Mouse (Mus musculus) stomach, embryonic 16.5 days (tissue): ENCODE results near the gene Atxn1. TPM values are rescaled to one million over a fixed set of nuclear protein-coding genes. Genes with fewer than 3 reads are reported as not detected.

ENCODE experiments used
- ATAC-seq: fragments of 200-750 bp; cut with Nextera tagmentation; 2 replicates; pipeline ENCODE4 v1.8.0; 2017; ENCODE audit warnings: moderate number of reproducible peaks, moderate TSS enrichment; ENCODE audit not compliant: insufficient read depth, low FRiP score
- H3K27ac ChIP-seq: fragments of 300-500 bp; sonication (generic); 2 replicates; pipeline ENCODE4 v1.5.1; 2014; ENCODE audit warnings: low read length
- H3K27me3 ChIP-seq: fragments of 300-500 bp; sonication (generic); 2 replicates; pipeline ENCODE4 v1.6.1; 2014; ENCODE audit warnings: low read length, control low read depth, mixed read lengths; ENCODE audit not compliant: control insufficient read depth, insufficient read depth
- H3K36me3 ChIP-seq: fragments of 300-500 bp; sonication (generic); 2 replicates; pipeline ENCODE4 v1.6.1; 2014; ENCODE audit warnings: low read length; ENCODE audit not compliant: control insufficient read depth, insufficient read depth
- H3K4me1 ChIP-seq: fragments of 300-500 bp; sonication (generic); 2 replicates; pipeline ENCODE4 v1.6.1; 2014; ENCODE audit warnings: low read length, control low read depth, mixed read lengths; ENCODE audit not compliant: control insufficient read depth, insufficient read depth
- H3K4me2 ChIP-seq: fragments of 300-500 bp; sonication (generic); 2 replicates; pipeline ENCODE4 v1.6.1; 2014; ENCODE audit warnings: low read depth, low read length, mixed read lengths
- H3K4me3 ChIP-seq: fragments of 300-500 bp; sonication (generic); replicated peaks from 2 replicates; pipeline ENCODE4 v1.5.1; 2014; ENCODE audit warnings: mild to moderate bottlenecking, low read length
- H3K9ac ChIP-seq: fragments of 300-500 bp; sonication (generic); 2 replicates; pipeline ENCODE4 v1.6.1; 2014; ENCODE audit warnings: low read length
- H3K9me3 ChIP-seq: fragments of 300-500 bp; sonication (generic); replicated peaks from 2 replicates; pipeline ENCODE4 v1.6.1; 2016; ENCODE audit warnings: low read length, control low read depth; ENCODE audit not compliant: control insufficient read depth
- WGBS: fragments of 180-500 bp; shearing (Covaris S2); extraction: QIAGEN DNeasy Blood & Tissue Kit; methylation state at CpG from one replicate; pipeline ENCODE4 v1.1.7; 2014; 5-methylcytosine and 5-hydroxymethylcytosine counted together
- polyA plus RNA-seq: library from polyadenylated mRNA; unstranded; fragments of >200 nt; fragmentation: Nextera tagmentation; extraction: Ambion mirVana; gene quantifications from 2 replicates; pipeline ENCODE4 v1.2.1, GENCODE M21; 2015

The Atxn1 gene
- polyA plus RNA-seq, 1 experiment from 2014 or later, result 7.8 TPM

DNA sequence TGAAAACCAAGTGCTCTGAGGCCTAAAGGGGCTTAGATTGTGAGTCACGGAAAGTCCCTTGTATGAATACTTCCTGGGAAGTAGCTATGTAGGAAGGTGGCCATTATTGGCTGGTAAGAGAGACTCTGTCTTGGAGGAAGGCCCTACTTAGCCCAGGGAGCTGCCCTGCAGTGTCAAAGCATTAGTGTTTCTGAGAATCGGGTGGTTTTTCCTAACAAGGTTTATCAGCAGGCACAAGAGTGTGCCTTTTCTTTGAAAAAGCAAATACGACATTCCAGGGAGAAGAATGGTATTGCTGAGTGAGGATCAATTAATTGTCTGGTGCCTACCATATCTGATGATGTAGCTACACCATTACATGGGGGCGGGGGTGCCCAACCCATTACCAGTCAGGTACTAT is 417.9 kb downstream of the Atxn1 start:
- 67% methylated on average over 4 of the region's 4 CpGs for WGBS
- Histone ChIP-seq H3K4me1 (no peaks in the 10 kb centered on the region; the same call in 1 of the 2 replicates), H3K9ac (no peak overlapping the region), H3K36me3 (no peaks in the 10 kb centered on the region), H3K27me3 (no peaks in the 10 kb centered on the region), H3K9me3 (no peaks in the 10 kb centered on the region), H3K4me3 (no peak overlapping the region), H3K4me2 (no peak overlapping the region), H3K27ac (no peak overlapping the region)
- no peak for ATAC-seq

DNA sequence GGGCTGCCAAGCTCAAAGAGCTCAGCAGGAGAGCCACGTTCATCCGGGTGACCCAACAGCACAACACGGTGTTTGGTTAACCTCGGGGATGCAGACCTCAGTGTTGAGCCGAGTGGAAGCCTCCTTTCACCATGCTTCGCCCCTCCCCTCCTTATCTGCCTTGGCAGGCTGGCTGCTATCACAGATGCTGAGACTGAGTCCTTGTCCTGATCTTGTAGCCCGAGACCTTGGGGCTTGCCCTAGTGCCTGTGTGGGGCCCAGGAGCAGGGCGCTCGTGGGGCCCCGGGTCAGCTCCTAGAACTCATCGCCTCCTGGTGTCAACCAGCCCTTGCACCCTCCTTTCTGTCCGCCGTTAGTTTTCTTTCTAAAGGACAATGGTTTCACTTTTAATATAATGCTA is 418.8 kb downstream of the Atxn1 start:
- Histone ChIP-seq H3K36me3 (no peaks in the 10 kb centered on the region), H3K9me3 (no peaks in the 10 kb centered on the region), H3K4me2 (no peak overlapping the region), H3K4me1 (no peaks in the 10 kb centered on the region; the same call in 1 of the 2 replicates), H3K27ac (no peak overlapping the region), H3K4me3 (no peak overlapping the region), H3K9ac (no peak overlapping the region), H3K27me3 (no peaks in the 10 kb centered on the region)
- 73% methylated on average over 13 of the region's 13 CpGs for WGBS
- no peak for ATAC-seq

DNA sequence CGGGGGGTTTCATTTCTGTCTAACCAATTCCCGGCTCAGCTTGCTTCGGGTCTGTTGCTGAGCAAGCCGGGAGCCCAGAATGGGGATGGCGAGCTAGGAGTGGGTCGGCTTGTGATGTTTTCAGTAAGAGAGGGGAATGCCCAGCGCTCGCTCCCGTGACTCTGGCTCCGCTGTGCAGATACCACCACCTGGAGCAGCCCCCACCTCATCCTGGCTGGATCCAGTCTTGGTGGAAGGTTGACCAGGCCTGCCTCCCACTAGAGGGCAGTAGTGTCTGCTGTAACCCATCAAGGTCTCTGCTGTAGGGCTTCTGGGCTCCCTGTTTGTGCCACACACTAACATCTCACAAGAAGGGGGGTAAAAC is 425.6 kb downstream of the Atxn1 start:
- no peaks in the 10 kb centered on the region for H3K27me3 ChIP-seq
- H3K9ac ChIP-seq, result peak overlapping the region; percentile 61
- H3K36me3 ChIP-seq, result no peaks in the 10 kb centered on the region
- no peaks in the 10 kb centered on the region for H3K9me3 ChIP-seq
- 10% methylated on average over 10 of the region's 10 CpGs for WGBS
- H3K4me3 ChIP-seq, result peak overlapping the region; percentile 45
- peaks cover 3% of the 10 kb centered on the region; the same call in 1 of the 2 replicates for H3K4me1 ChIP-seq
- H3K27ac ChIP-seq, result 0 out of 2 replicates have a peak overlapping the region, but pooled peaks have one; percentile 26
- H3K4me2 ChIP-seq, result peak overlapping the region; percentile 74
- peak; percentile 78 for ATAC-seq

DNA sequence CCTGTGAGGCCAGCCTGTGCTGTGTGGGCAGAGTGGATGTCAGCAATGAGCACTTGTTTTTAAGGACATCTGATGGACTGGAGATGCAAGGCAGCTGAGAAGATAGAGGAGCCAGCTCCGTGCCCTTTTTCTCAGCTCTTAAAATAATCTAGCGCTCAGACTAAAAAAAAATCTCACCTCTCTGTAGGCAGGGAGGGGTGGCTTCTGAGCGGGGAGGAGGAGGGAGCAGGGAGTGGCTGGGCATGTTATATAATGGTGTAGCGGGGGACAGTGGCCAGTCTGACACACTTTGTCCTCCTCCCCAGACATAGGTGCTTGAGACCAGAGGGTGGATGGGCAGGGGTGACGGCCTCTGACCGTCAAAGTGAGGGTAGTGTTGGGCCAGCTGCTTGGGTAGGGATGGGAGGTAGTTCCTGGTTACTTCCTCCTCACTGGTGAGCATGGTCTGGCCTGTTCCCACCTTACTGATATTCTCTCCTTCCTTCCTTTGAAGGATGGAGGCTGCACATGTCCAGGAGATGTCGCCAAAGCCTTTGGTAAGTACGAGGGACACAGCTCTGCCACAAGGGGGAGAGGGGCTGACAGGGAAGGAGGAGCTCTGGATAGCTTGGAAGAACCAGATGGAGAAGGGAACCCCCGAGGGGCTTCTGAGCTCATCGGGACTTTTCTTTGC is 426.1 kb downstream of the Atxn1 start:
- H3K4me3 ChIP-seq, result peak overlapping the region; percentile 45
- peak overlapping the region; percentile 74 for H3K4me2 ChIP-seq
- no peaks in the 10 kb centered on the region for H3K36me3 ChIP-seq
- H3K9me3 ChIP-seq, result no peaks in the 10 kb centered on the region
- 24% methylated on average over 10 of the region's 10 CpGs for WGBS
- 0 out of 2 replicates have a peak overlapping the region, but pooled peaks have one; percentile 26 for H3K27ac ChIP-seq
- peak overlapping the region; percentile 61 for H3K9ac ChIP-seq
- H3K4me1 ChIP-seq, result peaks cover 3% of the 10 kb centered on the region; the same call in 1 of the 2 replicates
- no peaks in the 10 kb centered on the region for H3K27me3 ChIP-seq
- peak; percentile 88 for ATAC-seq

DNA sequence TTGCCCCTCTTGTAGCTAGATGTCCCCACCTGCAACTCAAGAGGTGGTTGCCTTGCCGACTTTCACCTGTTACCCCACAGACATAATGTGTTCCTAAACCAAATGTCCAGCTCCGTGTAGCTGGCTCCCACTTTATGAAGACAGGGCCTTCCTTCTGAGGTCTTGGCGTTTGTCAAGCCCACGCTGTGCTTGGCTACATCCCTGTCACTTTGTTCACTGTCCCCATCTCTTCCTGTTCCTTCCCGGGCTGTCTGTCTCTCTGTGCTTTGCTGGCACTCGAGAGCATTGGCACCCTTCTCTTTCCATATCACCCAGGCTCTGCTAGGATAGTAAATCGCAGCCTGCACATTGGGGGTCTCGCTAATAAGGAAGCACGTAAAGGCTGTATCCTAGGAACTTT is 426.7 kb downstream of the Atxn1 start:
- Histone ChIP-seq H3K4me1 (peaks cover 3% of the 10 kb centered on the region; the same call in 1 of the 2 replicates), H3K4me3 (no peak overlapping the region), H3K4me2 (no peak overlapping the region), H3K27ac (no peak overlapping the region), H3K36me3 (no peaks in the 10 kb centered on the region), H3K9me3 (no peaks in the 10 kb centered on the region), H3K9ac (no peak overlapping the region), H3K27me3 (no peaks in the 10 kb centered on the region)
- 79% methylated on average over 9 of the region's 9 CpGs for WGBS
- ATAC-seq, result no peak

DNA sequence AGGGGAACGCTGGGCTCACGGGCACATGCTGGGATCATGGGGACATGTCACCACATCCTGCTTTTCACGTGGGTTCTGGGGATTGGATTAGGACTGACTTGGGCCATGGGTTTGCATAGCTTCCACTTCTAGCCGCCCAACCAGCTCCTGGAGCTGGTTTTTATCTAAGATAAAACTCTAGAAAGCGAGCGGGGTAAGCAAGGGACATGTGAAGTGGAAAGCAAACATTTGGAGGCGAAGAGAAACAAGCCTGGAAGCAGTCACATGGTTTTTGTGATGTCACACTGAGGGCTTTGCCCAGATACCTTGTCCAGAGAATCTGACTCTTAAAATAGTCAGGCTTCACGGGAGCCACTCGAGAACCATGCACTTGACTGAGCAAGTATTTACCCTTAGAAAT is 427.7 kb downstream of the Atxn1 start:
- no peak overlapping the region for H3K27ac ChIP-seq
- no peaks in the 10 kb centered on the region for H3K36me3 ChIP-seq
- H3K4me1 ChIP-seq, result peaks cover 3% of the 10 kb centered on the region; the same call in 1 of the 2 replicates
- WGBS, result 62% methylated on average over 9 of the region's 9 CpGs
- no peak overlapping the region for H3K4me3 ChIP-seq
- no peak for ATAC-seq
- H3K27me3 ChIP-seq, result no peaks in the 10 kb centered on the region
- no peaks in the 10 kb centered on the region for H3K9me3 ChIP-seq
- H3K4me2 ChIP-seq, result no peak overlapping the region
- H3K9ac ChIP-seq, result no peak overlapping the region

DNA sequence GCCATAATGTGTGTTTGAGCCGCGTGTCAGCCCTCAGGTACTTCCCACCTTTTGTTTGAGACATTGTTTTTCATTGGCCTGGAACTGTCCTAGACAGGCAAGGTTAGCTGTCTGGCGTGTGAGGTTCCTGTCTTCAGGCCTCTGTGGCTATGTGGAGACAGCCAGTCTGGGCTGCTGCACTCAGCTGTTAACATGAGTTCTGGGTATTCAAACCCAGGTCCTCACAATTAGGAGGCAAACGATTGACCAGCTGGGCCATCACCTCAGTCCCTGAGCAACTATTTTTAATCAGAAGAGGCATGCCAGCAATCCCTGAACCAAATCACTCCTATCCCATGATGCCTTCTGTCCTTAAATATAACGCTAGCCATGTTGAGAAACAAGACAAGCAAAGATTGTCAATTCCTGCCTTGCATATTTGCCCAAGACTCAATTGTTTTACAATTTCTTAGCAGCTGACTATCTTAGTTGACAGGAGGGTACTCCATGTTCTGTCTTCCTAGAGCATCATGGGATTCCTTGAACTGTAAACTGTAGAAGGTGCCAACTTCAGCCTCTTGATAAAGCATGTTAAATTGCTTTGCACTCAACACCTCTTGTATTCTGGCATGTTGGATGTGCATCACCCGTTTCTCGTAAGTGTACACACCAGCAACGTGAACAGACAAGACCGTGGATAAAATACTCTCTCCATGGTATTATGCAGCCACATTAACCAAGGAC is 428.9 kb downstream of the Atxn1 start:
- Histone ChIP-seq H3K9ac (no peak overlapping the region), H3K4me2 (no peak overlapping the region), H3K27me3 (no peaks in the 10 kb centered on the region), H3K9me3 (no peaks in the 10 kb centered on the region), H3K36me3 (no peaks in the 10 kb centered on the region), H3K4me3 (no peak overlapping the region), H3K4me1 (peaks cover 7% of the 10 kb centered on the region; the same call in 1 of the 2 replicates), H3K27ac (no peak overlapping the region)
- no peak for ATAC-seq
- 89% methylated on average over 9 of the region's 9 CpGs for WGBS

DNA sequence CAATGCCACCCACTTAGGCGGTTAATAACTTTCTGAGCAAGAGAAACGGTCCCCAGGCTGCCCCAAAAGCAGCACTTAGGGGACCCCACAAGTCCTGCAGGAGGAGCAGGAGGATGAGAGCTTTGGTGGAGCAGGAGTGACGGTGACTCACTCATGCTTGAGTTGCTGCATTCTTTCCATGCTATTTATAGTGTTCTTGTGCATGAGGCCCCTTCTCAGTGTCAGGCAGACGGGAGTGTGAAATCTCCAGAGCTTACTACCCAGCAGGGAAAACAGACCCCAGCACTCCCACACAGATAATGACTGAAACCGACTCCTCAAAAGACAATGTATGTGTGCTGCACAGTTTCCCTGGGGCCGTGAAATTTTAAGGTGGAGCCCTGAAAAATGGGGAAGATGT is 434.1 kb downstream of the Atxn1 start:
- Histone ChIP-seq H3K36me3 (no peaks in the 10 kb centered on the region), H3K9me3 (no peaks in the 10 kb centered on the region), H3K4me3 (no peak overlapping the region), H3K27me3 (no peaks in the 10 kb centered on the region), H3K4me1 (peaks cover 18% of the 10 kb centered on the region), H3K9ac (0 out of 2 replicates have a peak overlapping the region, but pooled peaks have one; percentile 31), H3K4me2 (no peak overlapping the region), H3K27ac (peak overlapping the region; percentile 49)
- 27% methylated on average over 6 of the region's 6 CpGs for WGBS
- ATAC-seq, result peak; percentile 46; the same call in 1 of the 2 replicates

DNA sequence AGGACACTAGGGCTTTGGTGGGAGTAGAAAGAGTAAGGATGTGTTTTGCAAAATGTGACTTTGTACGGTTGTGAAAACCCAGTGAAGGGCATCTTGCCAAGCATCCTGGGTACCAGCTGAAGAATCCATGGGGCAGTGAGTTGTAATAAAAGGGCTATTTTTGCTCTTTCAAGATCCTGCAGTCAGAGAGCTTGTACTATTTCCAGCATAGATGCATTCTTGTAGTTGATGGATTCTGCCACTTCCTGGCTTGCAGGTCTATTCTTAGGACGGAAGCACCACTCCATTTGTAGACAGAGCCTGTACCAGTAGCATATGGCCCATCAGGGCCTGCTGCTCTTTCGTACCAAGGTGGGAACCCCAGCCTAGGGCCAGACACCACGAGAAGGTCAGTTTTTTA is 436.0 kb downstream of the Atxn1 start:
- no peaks in the 10 kb centered on the region for H3K9me3 ChIP-seq
- no peak overlapping the region for H3K9ac ChIP-seq
- H3K27me3 ChIP-seq, result no peaks in the 10 kb centered on the region
- H3K4me2 ChIP-seq, result no peak overlapping the region
- H3K36me3 ChIP-seq, result no peaks in the 10 kb centered on the region
- H3K4me3 ChIP-seq, result no peak overlapping the region
- peaks cover 18% of the 10 kb centered on the region for H3K4me1 ChIP-seq
- 71% methylated on average over 4 of the region's 4 CpGs for WGBS
- ATAC-seq, result no peak
- no peak overlapping the region for H3K27ac ChIP-seq
